Mouse (Mus musculus): ENCODE measurements around the gene Sost.

Gene Sost

GRCm38 (mm10) chr11:101946525-101946924 lies 20.3 kb downstream of the Sost start:
- no peak for DNase-seq (ENCODE audit: low read depth, low spot score)

- no peak for DNase-seq (ENCODE audit: low read depth, low spot score)
These were observed 23.8 kb downstream of the Sost start for GRCm38 (mm10) chr11:101943055-101943454.

- DNase-seq (ENCODE audit: low read depth, low spot score), result no peak
These were observed 29.7 kb downstream of the Sost start for GRCm38 (mm10) chr11:101937108-101937507.

DNA sequence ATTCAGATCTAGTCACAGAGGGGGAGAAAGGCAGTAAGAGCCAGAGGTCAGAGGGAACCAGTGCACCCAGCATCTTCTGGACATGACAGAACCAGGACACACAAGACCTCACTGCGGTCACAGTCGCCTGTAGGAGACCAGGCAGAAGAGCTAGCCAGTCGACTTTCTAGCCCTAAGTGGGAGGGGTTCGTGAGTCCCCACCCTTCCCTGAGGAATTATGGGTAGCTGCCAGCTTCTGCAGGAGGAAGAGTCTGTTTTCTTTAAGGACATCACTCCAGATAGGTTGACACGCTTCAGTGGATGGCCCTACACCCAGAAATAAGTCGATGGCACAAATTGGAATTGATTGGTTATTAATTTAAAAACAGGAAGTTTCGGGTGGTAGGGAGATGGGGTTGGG lies 30.4 kb downstream of the Sost start:
- DNase-seq (ENCODE audit: low read depth, low spot score), result no peak

GRCm38 (mm10) chr11:101935743-101936142 lies 31.1 kb downstream of the Sost start:
- no peak for DNase-seq (ENCODE audit: low read depth, low spot score)

DNA sequence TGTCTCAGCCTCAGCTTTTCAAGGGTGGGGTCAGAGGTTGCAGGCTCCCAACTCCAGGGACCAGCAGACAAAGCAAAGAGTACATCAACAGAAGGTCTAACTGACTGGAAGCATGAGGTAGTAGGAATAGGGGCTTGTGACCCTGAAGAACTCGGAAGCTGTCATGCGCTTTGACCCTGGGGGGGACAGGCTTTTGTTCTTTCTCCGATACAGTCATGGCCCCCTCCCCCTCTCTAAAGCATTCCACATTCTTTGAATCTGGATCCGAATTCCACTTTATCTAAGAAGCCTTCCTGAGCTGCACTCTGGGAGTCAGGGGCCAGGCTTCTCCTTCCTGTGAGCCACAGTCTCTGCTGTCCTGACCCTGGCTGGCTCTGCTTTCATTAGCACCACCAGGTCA lies 34.8 kb downstream of the Sost start:
- no peak for DNase-seq (ENCODE audit: low read depth, low spot score)

GRCm38 (mm10) chr11:101928030-101928762 lies 38.6 kb downstream of the Sost start:
- peak; percentile 82 for DNase-seq (ENCODE audit: low read depth, low spot score)

GRCm38 (mm10) chr11:101926951-101927589 lies 39.7 kb downstream of the Sost start:
- DNase-seq (ENCODE audit: low read depth, low spot score), result no peak

DNA sequence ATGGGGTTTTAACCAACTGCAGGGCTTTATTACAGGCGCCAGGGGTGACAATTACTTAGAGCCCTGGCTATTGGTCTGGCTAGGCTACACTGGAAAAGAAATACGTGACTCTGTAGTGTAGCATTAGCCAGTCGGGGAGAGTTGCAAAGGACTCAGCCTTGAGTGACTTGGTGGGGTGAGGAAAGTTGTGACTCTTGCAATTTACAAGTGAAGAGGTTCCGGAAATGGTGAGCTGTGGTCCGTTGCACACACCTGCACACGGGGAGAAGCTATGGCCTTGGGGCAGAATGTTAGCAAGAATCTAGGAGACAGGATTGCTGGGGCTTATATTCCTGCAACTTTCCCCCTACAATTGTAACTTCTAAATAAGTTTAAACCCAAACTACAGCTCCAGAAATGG lies 41.2 kb downstream of the Sost start:
- DNase-seq (ENCODE audit: low read depth, low spot score), result peak; percentile 82

DNA sequence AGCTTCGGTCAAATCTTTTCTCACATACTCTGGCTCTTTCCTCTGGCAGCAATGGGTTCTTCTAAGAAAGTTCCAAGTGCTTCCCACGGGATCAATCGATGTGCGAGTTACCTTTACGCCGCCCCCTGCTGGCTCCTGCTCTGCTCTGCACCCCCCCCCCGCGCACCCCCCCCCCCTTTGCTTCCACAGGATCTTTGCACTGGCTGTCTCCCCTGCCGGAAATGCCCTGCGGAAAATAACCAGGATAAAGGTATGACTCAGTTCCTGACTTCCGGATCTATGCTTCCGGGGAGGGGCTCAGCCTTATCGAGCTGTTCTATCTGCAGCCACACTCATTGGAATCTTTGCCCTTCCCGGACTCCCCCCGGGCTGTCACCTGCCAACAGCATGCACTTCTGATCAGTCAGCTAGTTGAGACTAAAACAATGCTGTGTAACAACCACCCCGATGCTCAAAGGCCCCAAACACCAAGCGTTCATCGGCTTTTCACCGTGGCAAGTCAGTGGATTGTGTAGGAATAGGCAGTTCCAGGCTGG lies 42.3 kb downstream of the Sost start:
- DNase-seq (ENCODE audit: low read depth, low spot score), result no peak

GRCm38 (mm10) chr11:101923988-101924387 lies 42.8 kb downstream of the Sost start:
- DNase-seq (ENCODE audit: low read depth, low spot score), result no peak

DNA sequence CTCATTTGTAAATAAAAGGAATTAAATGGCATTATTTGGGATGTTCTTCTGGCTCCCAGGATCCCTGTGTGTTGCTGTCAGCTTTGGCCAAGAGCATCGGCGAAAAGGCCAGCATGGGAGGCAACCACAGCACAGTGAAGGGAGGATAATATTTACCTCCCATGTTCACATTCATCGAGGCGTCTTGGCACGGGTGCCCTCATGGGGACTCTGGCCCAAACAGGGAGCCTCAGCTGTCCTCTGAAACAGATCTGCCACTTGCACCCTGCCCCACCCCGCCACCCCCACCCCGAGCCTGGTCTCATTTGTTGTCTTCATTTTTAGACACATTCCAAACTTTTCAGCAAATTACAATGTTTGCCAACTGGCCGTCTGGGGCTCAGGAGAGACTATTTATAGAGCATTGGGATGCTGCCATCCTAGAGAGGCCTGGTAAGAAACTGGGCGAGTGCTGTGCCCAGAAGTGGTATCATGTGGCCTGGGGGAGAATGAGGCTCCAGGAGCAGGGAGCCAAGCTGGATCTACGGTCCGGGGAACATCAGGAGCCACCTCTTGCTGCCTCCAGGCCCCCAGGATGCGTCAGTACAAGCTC lies 45.4 kb downstream of the Sost start:
- no peak for DNase-seq (ENCODE audit: low read depth, low spot score)

GRCm38 (mm10) chr11:101919660-101920059 lies 47.2 kb downstream of the Sost start:
- peak; percentile 72 for DNase-seq (ENCODE audit: low read depth, low spot score)

DNA sequence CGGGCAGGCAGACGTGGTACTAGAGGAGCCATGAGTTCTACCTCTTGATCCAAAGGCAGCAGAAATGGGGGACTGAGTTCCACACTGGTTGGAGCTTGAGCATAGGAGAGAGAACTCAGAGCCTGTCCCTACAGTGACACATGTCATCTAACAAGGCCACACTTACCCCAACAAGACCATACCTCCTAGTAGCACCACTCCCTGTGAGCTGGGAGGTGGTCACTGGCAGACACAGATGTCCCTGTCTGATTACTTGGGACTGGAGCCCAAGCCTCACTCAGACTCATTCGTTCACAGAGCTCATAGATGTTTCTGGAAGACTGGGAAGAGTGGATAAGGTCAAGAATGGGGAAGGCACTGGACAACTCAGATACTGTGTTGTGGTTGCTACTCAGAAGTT lies 48.2 kb downstream of the Sost start:
- DNase-seq (ENCODE audit: low read depth, low spot score), result no peak

GRCm38 (mm10) chr11:101916772-101917171 lies 50.0 kb downstream of the Sost start:
- peak; percentile 13 for DNase-seq (ENCODE audit: low read depth, low spot score)

- DNase-seq (ENCODE audit: low read depth, low spot score), result peak; percentile 12
These were observed 53.2 kb downstream of the Sost start for GRCm38 (mm10) chr11:101913591-101913990.

Measured in A20 (cell line).